Mouse (Mus musculus) heart, embryonic 11.5 days (tissue): ENCODE measurements around the gene Dpagt1. TPM values are rescaled to one million over a fixed set of nuclear protein-coding genes. Genes with fewer than 3 reads are reported as not detected.

Experiments used
- ATAC-seq: fragments of 200-750 bp; cut with Nextera tagmentation; replicated peaks from 2 replicates; pipeline ENCODE4 v1.8.0; 2017; ENCODE audit warnings: moderate library complexity; ENCODE audit not compliant: insufficient number of reproducible peaks, low FRiP score, low TSS enrichment
- H3K27ac ChIP-seq: fragments of 300-500 bp; sonication (generic); 2 replicates; pipeline ENCODE4 v1.5.1; 2014; ENCODE audit warnings: mild to moderate bottlenecking, low read depth, low read length
- H3K27me3 ChIP-seq: fragments of 300-500 bp; sonication (generic); 2 replicates; pipeline ENCODE4 v1.6.1; 2014; ENCODE audit warnings: mild to moderate bottlenecking, low read length, mixed read lengths; ENCODE audit not compliant: control insufficient read depth, insufficient read depth
- H3K36me3 ChIP-seq: fragments of 300-500 bp; sonication (generic); 2 replicates; pipeline ENCODE4 v1.6.1; 2014; ENCODE audit warnings: mild to moderate bottlenecking, low read length, moderate library complexity, mixed read lengths; ENCODE audit not compliant: control insufficient read depth, insufficient read depth
- H3K4me1 ChIP-seq: fragments of 300-500 bp; sonication (generic); 2 replicates; pipeline ENCODE4 v1.6.1; 2014; ENCODE audit warnings: low read length; ENCODE audit not compliant: control insufficient read depth, insufficient read depth
- H3K4me2 ChIP-seq: fragments of 300-500 bp; sonication (generic); 2 replicates; pipeline ENCODE4 v1.6.1; 2014; ENCODE audit warnings: mild to moderate bottlenecking, moderate library complexity
- H3K4me3 ChIP-seq: fragments of 300-500 bp; sonication (generic); 2 replicates; pipeline ENCODE4 v1.5.1; 2014; ENCODE audit warnings: low read depth, low read length
- H3K9ac ChIP-seq: fragments of 300-500 bp; sonication (generic); 2 replicates; pipeline ENCODE4 v1.6.1; 2014; ENCODE audit warnings: mild to moderate bottlenecking, low read depth, low read length, moderate library complexity
- H3K9me3 ChIP-seq: fragments of 300-500 bp; sonication (generic); replicated peaks from 2 replicates; pipeline ENCODE4 v1.6.1; 2016; ENCODE audit warnings: low read length; ENCODE audit not compliant: control insufficient read depth
- WGBS: fragments of 180-500 bp; shearing (Covaris S2); extraction: QIAGEN DNeasy Blood & Tissue Kit; methylation state at CpG from one replicate; pipeline ENCODE4 v1.1.7; 2014; ENCODE audit not compliant: insufficient replicate concordance; 5-methylcytosine and 5-hydroxymethylcytosine counted together
- polyA plus RNA-seq: library from polyadenylated mRNA; unstranded; fragments of >200 nt; fragmentation: Nextera tagmentation; extraction: Ambion mirVana; gene quantifications from 2 replicates; pipeline ENCODE4 v1.2.1, GENCODE M21; 2014

Dpagt1 gene
- polyA plus RNA-seq, 1 experiment from 2014 or later: 46.3 TPM

DNA sequence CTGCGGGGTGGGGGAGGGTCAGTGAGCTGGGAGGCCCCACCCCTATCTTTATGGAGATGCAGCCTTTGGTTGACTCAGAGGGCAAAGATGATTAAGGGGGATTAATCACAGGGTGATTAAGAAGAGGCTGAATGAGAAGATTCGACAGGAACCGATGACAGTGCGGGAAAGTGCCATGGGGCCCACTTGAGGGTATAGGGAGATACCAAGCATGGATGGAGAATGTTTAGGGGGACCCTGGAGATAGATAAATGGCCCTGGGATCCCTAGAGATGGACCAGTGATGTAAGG, 11.6 kb upstream of the Dpagt1 start:
- Histone ChIP-seq H3K27me3 (no peaks in the 10 kb centered on the region), H3K36me3 (peaks cover 13% of the 10 kb centered on the region; the same call in 1 of the 2 replicates), H3K4me1 (peaks cover 24% of the 10 kb centered on the region; the same call in 1 of the 2 replicates), H3K9me3 (no peaks in the 10 kb centered on the region), H3K4me2 (no peak overlapping the region), H3K4me3 (no peak overlapping the region), H3K27ac (no peak overlapping the region), H3K9ac (no peak overlapping the region)
- no peak for ATAC-seq
- WGBS: 71% methylated on average over 4 of the region's 4 CpGs

GRCm38 (mm10) chr9:44314910-44315309, 10.9 kb upstream of the Dpagt1 start:
- Histone ChIP-seq H3K9me3 (no peaks in the 10 kb centered on the region), H3K36me3 (peaks cover 13% of the 10 kb centered on the region; the same call in 1 of the 2 replicates), H3K9ac (no peak overlapping the region), H3K27ac (no peak overlapping the region), H3K4me3 (no peak overlapping the region), H3K4me2 (no peak overlapping the region), H3K27me3 (no peaks in the 10 kb centered on the region), H3K4me1 (peaks cover 24% of the 10 kb centered on the region; the same call in 1 of the 2 replicates)
- ATAC-seq: no peak
- 91% methylated on average over 18 of the region's 18 CpGs for WGBS

DNA sequence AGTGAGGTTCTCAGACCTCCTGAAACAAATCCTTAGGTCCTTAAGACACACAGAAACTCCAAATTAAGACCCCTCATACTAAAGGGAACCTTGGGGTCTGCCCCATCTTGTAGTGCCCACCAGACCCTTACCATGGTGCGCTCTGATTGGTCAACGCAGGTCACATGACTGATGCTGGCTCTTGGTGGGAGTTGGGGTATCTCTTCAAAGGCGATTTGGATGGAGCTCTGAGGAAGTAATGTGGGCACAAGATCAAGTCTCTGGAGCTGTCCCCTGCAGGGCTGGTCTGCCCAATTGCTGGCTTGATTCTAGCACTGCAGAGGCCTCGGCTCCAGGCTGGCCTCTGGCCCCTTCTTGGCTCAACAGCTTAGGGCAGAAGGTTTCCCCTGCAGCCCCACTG, 8.4 kb upstream of the Dpagt1 start:
- 71% methylated on average over 4 of the region's 4 CpGs for WGBS
- Histone ChIP-seq H3K4me2 (no peak overlapping the region), H3K4me3 (no peak overlapping the region), H3K4me1 (peaks cover 14% of the 10 kb centered on the region; the same call in 1 of the 2 replicates), H3K9me3 (no peaks in the 10 kb centered on the region), H3K36me3 (peaks cover 13% of the 10 kb centered on the region; the same call in 1 of the 2 replicates), H3K27me3 (no peaks in the 10 kb centered on the region), H3K27ac (no peak overlapping the region), H3K9ac (no peak overlapping the region)
- no peak for ATAC-seq

DNA sequence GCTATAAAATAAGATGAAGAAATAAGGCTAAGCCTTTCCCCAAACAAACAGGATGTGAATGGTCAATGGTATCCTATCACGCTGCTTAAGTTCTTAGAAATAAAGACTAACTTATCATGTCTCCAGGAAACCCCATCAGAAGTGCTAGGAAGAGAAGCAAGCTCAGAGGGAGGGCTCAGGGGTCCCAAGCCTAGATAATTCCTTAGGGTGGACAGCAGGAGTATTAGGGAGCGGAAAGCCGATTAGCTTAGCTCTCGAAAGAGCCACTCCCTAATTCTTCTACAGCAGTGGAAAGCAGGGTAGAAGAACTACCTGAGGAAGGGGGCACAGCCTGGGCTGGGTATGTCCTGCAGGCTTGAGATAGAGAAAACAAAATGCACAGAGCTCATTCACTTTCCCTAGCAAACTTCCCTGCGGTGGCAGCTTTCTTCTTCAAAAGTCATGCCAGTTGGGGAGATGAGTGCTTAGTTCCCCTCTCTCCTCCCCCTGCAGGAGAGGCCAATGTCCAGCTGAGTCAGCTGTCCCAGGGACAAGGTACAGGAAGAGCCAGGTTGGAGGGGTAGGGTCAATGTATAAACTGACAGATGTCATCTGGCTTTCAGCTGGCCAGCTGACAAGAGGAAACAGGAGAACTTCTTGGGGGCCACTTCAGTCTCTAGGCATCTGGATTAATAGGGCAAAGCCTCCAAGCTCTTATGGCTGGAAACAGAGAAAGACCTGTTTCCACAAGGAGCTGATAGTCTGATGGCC, 7.6 kb upstream of the Dpagt1 start:
- Histone ChIP-seq H3K36me3 (peaks cover 9% of the 10 kb centered on the region; the same call in 1 of the 2 replicates), H3K4me3 (peak overlapping the region; percentile 75; the same call in 1 of the 2 replicates), H3K4me1 (peaks cover 14% of the 10 kb centered on the region; the same call in 1 of the 2 replicates), H3K27me3 (no peaks in the 10 kb centered on the region), H3K27ac (no peak overlapping the region), H3K9ac (no peak overlapping the region), H3K4me2 (peak overlapping the region; percentile 83), H3K9me3 (no peaks in the 10 kb centered on the region)
- WGBS: 50% methylated on average over 5 of the region's 5 CpGs
- no peak for ATAC-seq

- whole genome bisulfite sequencing: 31% methylated on average over 3 of the region's 3 CpGs
Measured at GRCm38 (mm10) chr9:44318826-44319095, 7.1 kb upstream of the Dpagt1 start.

GRCm38 (mm10) chr9:44319105-44319886, 6.5 kb upstream of the Dpagt1 start:
- 3% methylated on average over 37 of the region's 37 CpGs for WGBS
- no peaks in the 10 kb centered on the region for H3K9me3 ChIP-seq
- peaks cover 9% of the 10 kb centered on the region; the same call in 1 of the 2 replicates for H3K36me3 ChIP-seq
- peak overlapping the region; percentile 46; the same call in 1 of the 2 replicates for H3K27ac ChIP-seq
- peak overlapping the region; percentile 80 for H3K9ac ChIP-seq
- peak overlapping the region; percentile 75 for H3K4me3 ChIP-seq
- no peaks in the 10 kb centered on the region for H3K27me3 ChIP-seq
- ATAC-seq: no peak
- H3K4me1 ChIP-seq: peaks cover 14% of the 10 kb centered on the region; the same call in 1 of the 2 replicates
- peak overlapping the region; percentile 83 for H3K4me2 ChIP-seq

More at GRCm38 (mm10) chr9:44318826-44319095, 7.1 kb upstream of the Dpagt1 start:
- Histone ChIP-seq H3K9ac (no peak overlapping the region), H3K36me3 (peaks cover 9% of the 10 kb centered on the region; the same call in 1 of the 2 replicates), H3K27ac (no peak overlapping the region), H3K27me3 (no peaks in the 10 kb centered on the region), H3K4me1 (peaks cover 14% of the 10 kb centered on the region; the same call in 1 of the 2 replicates), H3K4me2 (peak overlapping the region; percentile 83), H3K9me3 (no peaks in the 10 kb centered on the region), H3K4me3 (peak overlapping the region; percentile 75)
- no peak for ATAC-seq

- H3K27ac ChIP-seq: peak within 1 kb of the TSS; percentile 68
- H3K36me3 ChIP-seq: peaks cover 6% of the 10 kb centered on the region; the same call in 1 of the 2 replicates
- peak within 1 kb of the TSS; percentile 83 for H3K4me2 ChIP-seq
- no peaks in the 10 kb centered on the region for H3K9me3 ChIP-seq
- peak; percentile 96 for ATAC-seq
- under 1% methylated on average over 65 of the region's 67 CpGs for WGBS
- H3K27me3 ChIP-seq: no peaks in the 10 kb centered on the region
- peak within 1 kb of the TSS; percentile 75 for H3K4me3 ChIP-seq
- peak within 1 kb of the TSS; percentile 80 for H3K9ac ChIP-seq
- peaks cover 14% of the 10 kb centered on the region; the same call in 1 of the 2 replicates for H3K4me1 ChIP-seq
Measured at GRCm38 (mm10) chr9:44319887-44320798, 5.7 kb upstream of the Dpagt1 start, which contains the start of gene C2cd2l. TSS of gene C2cd2l (minus strand) at chr9:44320285.

- no peak for ATAC-seq
Measured at GRCm38 (mm10) chr9:44320799-44321133, 5.1 kb upstream of the Dpagt1 start.

More at GRCm38 (mm10) chr9:44320799-44321133, 5.1 kb upstream of the Dpagt1 start:
- 20% methylated on average over 6 of the region's 6 CpGs for WGBS
- H3K4me2 ChIP-seq: peak overlapping the region; percentile 83
- peak overlapping the region; percentile 66 for H3K9ac ChIP-seq
- H3K27ac ChIP-seq: peak overlapping the region; percentile 68
- 0 out of 2 replicates have a peak, but pooled peaks cover 3% of the 10 kb centered on the region for H3K36me3 ChIP-seq
- peaks cover 16% of the 10 kb centered on the region for H3K4me1 ChIP-seq
- H3K9me3 ChIP-seq: no peaks in the 10 kb centered on the region
- no peaks in the 10 kb centered on the region for H3K27me3 ChIP-seq
- H3K4me3 ChIP-seq: peak overlapping the region; percentile 75
